Mouse (Mus musculus) ES-E14 (cell line): ENCODE measurements around the gene Nek1.

Experiments used
- CHD2 ChIP-seq: IDR thresholded peaks from 2 replicates; pipeline ENCODE4 v1.6.1; 2014; ENCODE audit warnings: mild to moderate bottlenecking, low read depth, low read length, inconsistent platforms
- HCFC1 ChIP-seq: IDR thresholded peaks from 2 replicates; pipeline ENCODE4 v1.6.1; 2012; ENCODE audit warnings: low read length, inconsistent platforms, borderline replicate concordance; ENCODE audit not compliant: insufficient read depth
- MAFK ChIP-seq: IDR thresholded peaks from 2 replicates; pipeline ENCODE4 v1.6.1; 2014; ENCODE audit warnings: mild to moderate bottlenecking, low read depth, low read length, inconsistent platforms; ENCODE audit not compliant: insufficient read depth
- ZC3H11A ChIP-seq: IDR thresholded peaks from 2 replicates; pipeline ENCODE4 v1.6.1; 2012; ENCODE audit warnings: low read depth, mild to moderate bottlenecking, inconsistent platforms, low read length, borderline replicate concordance
- ZNF384 ChIP-seq: IDR thresholded peaks from 2 replicates; pipeline ENCODE4 v1.6.1; 2012; ENCODE audit warnings: low read depth, low read length, inconsistent platforms

- TF ChIP-seq ZNF384 (no peak), ZC3H11A (no peak), MAFK (0 out of 2 replicates have a peak, but pooled peaks have one; percentile 20), CHD2 (no peak), HCFC1 (peak; percentile 73; the same call in 1 of the 2 replicates)
Measured at GRCm38 (mm10) chr8:60992910-60993638, at the start of gene Nek1.
